Mouse (Mus musculus) ES-Bruce4 (cell line): ENCODE results near the gene Tbxas1.

Source experiments
- CTCF ChIP-seq: IDR thresholded peaks from one replicate; pipeline ENCODE4 v1.8.1; 2011; ENCODE audit warnings: low read depth, low read length
- POLR2A ChIP-seq: IDR thresholded peaks from one replicate; pipeline ENCODE4 v1.8.1; 2011; ENCODE audit warnings: low read length; ENCODE audit not compliant: insufficient read depth

GRCm38 (mm10) chr6:38908401-38908800 lies 33.2 kb downstream of the Tbxas1 start:
- TF ChIP-seq POLR2A (no peak), CTCF (no peak)
